Comparison of ENCODE assay signal across 15 mouse cellular contexts in the genomic region with DNA sequence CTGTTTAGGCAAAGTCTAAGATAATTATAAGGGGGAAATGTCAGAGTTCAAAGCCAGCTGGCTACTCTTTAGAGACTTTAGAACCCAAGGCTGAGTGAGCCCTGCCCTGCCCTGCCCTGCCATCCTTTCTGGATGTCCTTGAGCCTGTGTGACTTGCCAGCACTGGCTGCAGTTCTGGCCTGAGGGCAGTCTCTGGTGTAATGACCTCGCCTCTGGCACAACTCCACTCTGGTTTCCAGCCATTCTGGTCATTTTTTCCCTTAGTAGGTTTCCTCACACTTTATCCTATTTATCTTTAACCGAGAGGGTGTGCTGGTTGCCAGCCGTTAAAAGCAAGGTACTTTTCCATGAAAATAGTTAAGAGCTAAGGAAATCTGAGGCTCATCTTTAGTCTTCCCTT. TPM values are rescaled to one million over a fixed set of nuclear protein-coding genes. Genes with fewer than 3 reads are reported as not detected.
DNase-seq lines count a peak whose midpoint lies in the region; ATAC-seq lines count a peak whose summit lies in the region.
"Had no signal": no experiment of that assay in that cellular context is flagged by ENCODE, and none has a peak within 500 bp of the region (broad histone marks: within the 10 kb centered on the region; RNA-seq: fewer than 3 reads in every experiment).

No protein-coding gene starts in this region.

- intact Hi-C loops in heart, postnatal 10 days (cut with DNase I): no loop called here
- intact Hi-C loops in left cerebral cortex, postnatal 10 days (cut with DNase I): no loop called here

- WGBS in kidney, embryonic 14.5 days: 84% methylated on average over 3 of the region's 3 CpGs
- WGBS in forebrain, embryonic 14.5 days: 79% methylated on average over 3 of the region's 3 CpGs

- H3K9ac ChIP-seq in kidney, embryonic 14.5 days (ENCODE audit: low read depth, low read length): no peak overlapping the region
- H3K9ac ChIP-seq in forebrain, embryonic 14.5 days (ENCODE audit: low read length): no peak overlapping the region
- H3K9ac ChIP-seq: embryonic facial prominence, embryonic 13.5 days; limb, embryonic 15.5 days had no signal

- no peak for ATAC-seq in kidney, embryonic 14.5 days (ENCODE audit: low FRiP score, low TSS enrichment)
- no peak for ATAC-seq in forebrain, embryonic 14.5 days
- ATAC-seq: hindbrain, embryonic 16.5 days had no signal

- no peaks in the 10 kb centered on the region for H3K27me3 ChIP-seq in kidney, embryonic 14.5 days (ENCODE audit: control insufficient read depth, insufficient read depth, low read length)
- H3K27me3 ChIP-seq in forebrain, embryonic 14.5 days (replicated peaks; ENCODE audit: control insufficient read depth, insufficient read depth, low read length): no peaks in the 10 kb centered on the region
- H3K27me3 ChIP-seq: CH12.LX; embryonic facial prominence, embryonic 13.5 days; limb, embryonic 15.5 days had no signal

- DNase-seq in kidney, adult 11 months: peak; percentile 93
- DNase-seq in NIH3T3 (ENCODE audit: low read depth): peak; percentile 42
- peak; percentile 83 to 86 for DNase-seq in adrenal gland, postnatal 36 days
- peak; percentile 38 to 49 for DNase-seq in heart, postnatal 10 days
- no peak for DNase-seq in thymus, postnatal 14 days
- no peak for DNase-seq in forebrain, embryonic 14.5 days (ENCODE audit: low spot score)
- DNase-seq in left cerebral cortex, postnatal 10 days (ENCODE audit: extremely low spot score in 1 of 2, low spot score in 2 of 2): no peak
- DNase-seq: cerebellum, adult 11 months; layer of hippocampus, adult 9-11 months had no signal

- no peaks in the 10 kb centered on the region for H3K4me1 ChIP-seq in kidney, embryonic 14.5 days (ENCODE audit: control insufficient read depth, insufficient read depth, low read length)
- H3K4me1 ChIP-seq in forebrain, embryonic 14.5 days (ENCODE audit: control insufficient read depth, insufficient read depth, low read length): peaks cover 4% of the 10 kb centered on the region

- H3K4me2 ChIP-seq in kidney, embryonic 14.5 days (replicated peaks; ENCODE audit: low read depth, low read length): no peak overlapping the region
- no peak overlapping the region for H3K4me2 ChIP-seq in forebrain, embryonic 14.5 days (ENCODE audit: low read length)
- H3K4me2 ChIP-seq: embryonic facial prominence, embryonic 13.5 days; limb, embryonic 15.5 days had no signal

- H3K9me3 ChIP-seq in kidney, embryonic 14.5 days (ENCODE audit: control insufficient read depth, low read length): no peaks in the 10 kb centered on the region
- no peaks in the 10 kb centered on the region for H3K9me3 ChIP-seq in forebrain, embryonic 14.5 days (replicated peaks; ENCODE audit: control insufficient read depth, low read length)
- H3K9me3 ChIP-seq: embryonic facial prominence, embryonic 13.5 days; limb, embryonic 15.5 days had no signal

- H3K36me3 ChIP-seq in kidney, embryonic 14.5 days (ENCODE audit: control insufficient read depth, insufficient read depth, low read length): peaks cover 16% of the 10 kb centered on the region; the same call in 1 of the 2 replicates
- H3K36me3 ChIP-seq in forebrain, embryonic 14.5 days (ENCODE audit: control insufficient read depth, insufficient read depth, low read length): no peaks in the 10 kb centered on the region

- H3K27ac ChIP-seq in kidney, embryonic 14.5 days (ENCODE audit: low read depth, low read length): no peak overlapping the region
- no peak overlapping the region for H3K27ac ChIP-seq in forebrain, embryonic 14.5 days (ENCODE audit: low read depth, low read length)
- H3K27ac ChIP-seq: embryonic facial prominence, embryonic 13.5 days; limb, embryonic 15.5 days; stomach, postnatal 0 days had no signal

- H3K4me3 ChIP-seq in kidney, embryonic 14.5 days (ENCODE audit: low read length): no peak overlapping the region
- no peak overlapping the region for H3K4me3 ChIP-seq in forebrain, embryonic 14.5 days (ENCODE audit: low read depth, low read length)
- H3K4me3 ChIP-seq: embryonic facial prominence, embryonic 13.5 days; limb, embryonic 15.5 days had no signal

RNA-seq across cellular contexts. Expression of gene Cgnl1, which starts 45.3 kb away (rescaled TPM):
- polyA plus RNA-seq in kidney, embryonic 14.5 days (2014; fragmentation: Nextera tagmentation; extraction: Ambion mirVana): 19.3 and 24.2 TPM in 2 replicates
- total RNA-seq in adrenal gland, postnatal 36 days (2021): 100 to 1,000 TPM in 1 of 2 experiments, 10 to 100 TPM in 1; 95.9 to 106 TPM
- 10 to 100 TPM; 42.8 to 44.9 TPM for total RNA-seq in heart, postnatal 10 days (2021)
- polyA plus RNA-seq in forebrain, embryonic 14.5 days (2014; fragmentation: Nextera tagmentation; extraction: Ambion mirVana): 2.3 and 3.5 TPM in 2 replicates
- total RNA-seq in left cerebral cortex, postnatal 10 days (2021): 10 to 100 TPM; 10.5 to 12.7 TPM
- total RNA-seq: CH12.LX had no signal

Comparison
In these comparisons a context has a peak if more than half of its experiments do, and no peak if none do; other contexts are left out.
1. DNase-seq: peak in kidney, adult 11 months (single experiment), NIH3T3 (single experiment), adrenal gland, postnatal 36 days (2 of 2) and heart, postnatal 10 days (2 of 2); none in thymus, postnatal 14 days (single experiment), forebrain, embryonic 14.5 days (single experiment) and left cerebral cortex, postnatal 10 days (0 of 2).